Mouse (Mus musculus) heart, postnatal 0 days (tissue): ENCODE results near the gene Iqch. TPM values are rescaled to one million over a fixed set of nuclear protein-coding genes. Genes with fewer than 3 reads are reported as not detected.
A peak's percentile ranks its signal among the peaks of the same experiment; 100 is the strongest.

Experiments
- ATAC-seq: fragments of 200-750 bp; cut with Nextera tagmentation; 2 replicates; pipeline ENCODE4 v1.8.0; 2017; ENCODE audit warnings: low read depth, moderate number of reproducible peaks, moderate library complexity; ENCODE audit not compliant: insufficient read depth
- DNase-seq: peaks from one replicate; pipeline ENCODE4 v3.0.0-alpha.2; 2016; ENCODE audit warnings: low spot score
- H3K27ac ChIP-seq: fragments of 300-500 bp; sonication (generic); 2 replicates; pipeline ENCODE4 v1.5.1; 2014; ENCODE audit warnings: low read depth, mild to moderate bottlenecking
- H3K27me3 ChIP-seq: fragments of 300-500 bp; sonication (generic); 2 replicates; pipeline ENCODE4 v1.6.1; 2014; ENCODE audit warnings: low read length, mixed read lengths; ENCODE audit not compliant: control insufficient read depth, insufficient read depth
- H3K36me3 ChIP-seq: fragments of 300-500 bp; sonication (generic); replicated peaks from 2 replicates; pipeline ENCODE4 v1.6.1; 2014; ENCODE audit warnings: low read length, mixed read lengths; ENCODE audit not compliant: control insufficient read depth, insufficient read depth
- H3K4me1 ChIP-seq: fragments of 300-500 bp; sonication (generic); 2 replicates; pipeline ENCODE4 v1.6.1; 2014; ENCODE audit warnings: antibody characterized with exemption; ENCODE audit not compliant: control insufficient read depth, insufficient read depth
- H3K4me2 ChIP-seq: fragments of 300-500 bp; sonication (generic); 2 replicates; pipeline ENCODE4 v1.6.1; 2014; ENCODE audit warnings: low read depth, mild to moderate bottlenecking, low read length, moderate library complexity
- H3K4me3 ChIP-seq: fragments of 300-500 bp; sonication (generic); 2 replicates; pipeline ENCODE4 v1.5.1; 2014; ENCODE audit warnings: low read depth, low read length
- H3K9ac ChIP-seq: fragments of 300-500 bp; sonication (generic); replicated peaks from 2 replicates; pipeline ENCODE4 v1.6.1; 2014; ENCODE audit warnings: low read depth, low read length, mixed read lengths
- H3K9me3 ChIP-seq: fragments of 300-500 bp; sonication (generic); replicated peaks from 2 replicates; pipeline ENCODE4 v1.6.1; 2016; ENCODE audit warnings: low read length; ENCODE audit not compliant: control insufficient read depth
- CTCF ChIP-seq: IDR thresholded peaks from 2 replicates; pipeline ENCODE4 v1.5.1; 2016; ENCODE audit warnings: antibody characterized with exemption, control low read depth, low read depth
- EP300 ChIP-seq: IDR thresholded peaks from 2 replicates; pipeline ENCODE4 v1.6.1; 2016; ENCODE audit warnings: antibody characterized with exemption, low read depth
- WGBS: fragments of 180-500 bp; shearing (Covaris S2); extraction: QIAGEN DNeasy Blood & Tissue Kit; methylation state at CpG from one replicate; pipeline ENCODE4 v1.1.7; 2014; 5-methylcytosine and 5-hydroxymethylcytosine counted together
- polyA plus RNA-seq: library from polyadenylated mRNA; unstranded; fragments of >200 nt; fragmentation: Nextera tagmentation; extraction: Ambion mirVana; gene quantifications from 2 replicates; pipeline ENCODE4 v1.2.1, GENCODE M21; 2015
- total RNA-seq: library from RNA; depleted of rRNA; stranded (reverse); fragments of >200 nt; gene quantifications from 2 replicates; pipeline ENCODE4 v1.2.3, GENCODE M21; 2014; ENCODE audit warnings: low replicate concordance

Iqch gene
- total and polyA plus RNA-seq, 2 experiments from 2014 or later, result 0.03 TPM; not detected in 1

DNA sequence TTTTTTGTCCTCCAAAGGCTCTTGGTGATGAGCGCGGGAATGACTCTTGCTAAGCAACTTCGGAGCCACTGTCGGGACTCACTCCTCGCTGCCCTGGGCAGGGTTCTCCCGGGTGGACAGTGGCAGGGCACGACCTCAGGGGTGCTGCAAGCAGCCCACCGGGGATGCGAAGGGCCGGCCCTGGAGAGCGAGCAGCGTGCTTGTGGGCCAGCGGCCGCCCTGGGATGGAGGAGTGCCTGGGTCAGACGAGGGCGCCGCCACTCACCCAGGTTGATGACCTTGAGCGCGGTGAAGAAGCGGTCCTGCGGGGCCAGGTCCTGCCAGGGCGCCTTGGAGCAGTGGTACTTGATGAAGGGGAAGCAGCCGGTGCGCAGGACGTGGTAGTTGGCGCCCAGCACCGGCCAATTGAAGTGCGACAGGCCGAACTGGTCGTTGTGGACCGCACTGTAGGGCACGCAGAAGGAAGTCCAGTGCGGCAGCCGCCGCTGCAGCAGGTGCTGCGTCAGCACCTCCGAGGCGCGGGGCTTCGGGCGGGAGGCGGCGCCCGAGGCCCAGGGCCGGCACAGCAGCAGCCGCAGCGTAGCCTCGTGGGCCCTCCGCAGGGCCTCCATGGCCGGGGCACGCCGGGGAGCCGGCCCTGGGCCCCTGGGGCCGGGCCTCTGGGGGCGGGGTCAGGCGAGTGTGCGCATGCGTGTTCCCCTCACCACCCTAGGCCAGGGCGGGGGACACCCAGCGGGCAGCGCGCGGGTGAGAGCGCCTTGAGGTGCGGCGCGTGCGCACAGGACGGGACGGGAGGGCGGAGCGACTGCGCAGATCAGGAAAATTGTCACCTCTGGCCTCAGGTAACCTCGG, 203.5 kb downstream of the Iqch start, which contains the start of gene 2300009A05Rik:
2300009A05Rik (minus strand) TSS at position 636 of the 852 bp plus-strand sequence.
- under 1% methylated on average over 74 of the region's 74 CpGs for WGBS
- Histone ChIP-seq H3K4me2 (peak within 1 kb of the TSS; percentile 98), H3K4me1 (peaks cover 7% of the 10 kb centered on the region; the same call in 1 of the 2 replicates), H3K27ac (peak within 1 kb of the TSS; percentile 98), H3K36me3 (no peaks in the 10 kb centered on the region), H3K9ac (peak within 1 kb of the TSS; percentile 94), H3K4me3 (peak within 1 kb of the TSS; percentile 97), H3K27me3 (no peaks in the 10 kb centered on the region), H3K9me3 (no peaks in the 10 kb centered on the region)
- ATAC-seq, result peak; percentile 99
- DNase-seq, result peak; percentile 92
- TF ChIP-seq CTCF (no peak), EP300 (no peak)

DNA sequence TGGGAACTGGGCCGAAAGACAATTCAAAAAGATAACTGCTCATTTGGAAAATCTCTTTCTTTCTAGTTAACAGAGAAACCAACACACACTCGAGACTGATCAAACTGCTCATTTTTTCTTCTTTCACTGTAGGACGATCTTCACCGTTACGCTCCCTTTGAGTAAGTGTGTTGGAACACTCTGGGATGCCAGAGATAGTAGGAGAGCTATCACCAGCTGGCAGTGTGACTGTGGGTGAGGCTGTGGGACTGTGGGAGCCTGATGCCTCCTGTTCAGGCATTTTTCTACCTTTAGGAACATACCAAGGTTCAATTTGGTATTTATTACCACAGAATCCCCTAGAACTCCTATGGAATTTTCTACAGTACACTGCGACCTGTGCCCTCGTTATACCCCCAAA, 206.7 kb downstream of the Iqch start:
- WGBS, result 56% methylated on average over 7 of the region's 7 CpGs
- TF ChIP-seq EP300, result no peak
- TF ChIP-seq CTCF, result no peak
- Histone ChIP-seq H3K27ac (no peak overlapping the region), H3K4me2 (no peak overlapping the region), H3K36me3 (no peaks in the 10 kb centered on the region), H3K4me3 (no peak overlapping the region), H3K4me1 (peaks cover 7% of the 10 kb centered on the region; the same call in 1 of the 2 replicates), H3K27me3 (no peaks in the 10 kb centered on the region), H3K9ac (no peak overlapping the region), H3K9me3 (no peaks in the 10 kb centered on the region)
- DNase-seq (no peak), ATAC-seq (no peak)

DNA sequence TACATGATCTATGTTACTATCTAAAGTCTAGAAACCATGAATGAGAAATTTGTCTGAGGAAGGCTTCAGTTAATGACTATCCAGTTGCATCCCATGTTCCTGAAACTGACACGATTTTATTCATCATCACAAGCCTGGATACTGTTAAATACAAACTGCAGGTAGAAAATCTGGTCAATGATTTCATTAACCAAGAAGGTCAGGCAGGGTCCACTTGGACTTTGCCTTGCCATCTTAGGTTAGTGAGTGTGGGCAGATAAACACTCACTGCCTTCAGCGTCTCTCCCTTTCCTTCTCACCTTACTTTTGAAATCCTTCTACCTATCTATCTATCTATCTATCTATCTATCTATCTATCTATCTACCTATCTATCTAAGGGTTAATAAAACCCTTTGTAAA, 211.0 kb downstream of the Iqch start:
- no peaks in the 10 kb centered on the region for H3K9me3 ChIP-seq
- no peak overlapping the region for H3K9ac ChIP-seq
- ATAC-seq, result no peak
- no peak overlapping the region for H3K27ac ChIP-seq
- TF ChIP-seq EP300 (no peak), CTCF (no peak)
- H3K27me3 ChIP-seq, result no peaks in the 10 kb centered on the region
- 0 out of 2 replicates have a peak, but pooled peaks cover 3% of the 10 kb centered on the region for H3K4me1 ChIP-seq
- 66% methylated on average over 2 of the region's 2 CpGs for WGBS
- H3K4me3 ChIP-seq, result no peak overlapping the region
- H3K36me3 ChIP-seq, result no peaks in the 10 kb centered on the region
- DNase-seq, result no peak
- no peak overlapping the region for H3K4me2 ChIP-seq

DNA sequence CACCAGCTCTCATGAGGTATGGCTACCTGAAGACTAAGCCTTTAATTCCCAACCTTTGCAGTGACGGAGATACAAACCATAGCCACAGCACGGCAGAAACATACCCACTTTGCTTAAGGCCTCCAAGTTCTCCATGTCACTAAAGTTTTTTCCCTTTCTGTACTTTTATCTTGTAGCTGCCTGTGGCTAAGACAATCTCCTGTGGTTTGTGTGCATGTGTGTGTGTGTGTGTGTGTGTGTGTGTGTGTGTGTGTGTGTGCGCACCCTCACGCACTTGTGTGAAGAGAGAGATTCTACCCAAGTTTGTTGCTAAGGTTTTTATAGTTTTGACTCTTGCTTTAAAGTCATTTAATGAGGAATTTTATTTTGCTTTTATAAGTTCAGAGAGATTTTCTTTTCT, 219.5 kb downstream of the Iqch start:
- ATAC-seq, result no peak
- WGBS, result 89% methylated on average over 4 of the region's 4 CpGs

DNA sequence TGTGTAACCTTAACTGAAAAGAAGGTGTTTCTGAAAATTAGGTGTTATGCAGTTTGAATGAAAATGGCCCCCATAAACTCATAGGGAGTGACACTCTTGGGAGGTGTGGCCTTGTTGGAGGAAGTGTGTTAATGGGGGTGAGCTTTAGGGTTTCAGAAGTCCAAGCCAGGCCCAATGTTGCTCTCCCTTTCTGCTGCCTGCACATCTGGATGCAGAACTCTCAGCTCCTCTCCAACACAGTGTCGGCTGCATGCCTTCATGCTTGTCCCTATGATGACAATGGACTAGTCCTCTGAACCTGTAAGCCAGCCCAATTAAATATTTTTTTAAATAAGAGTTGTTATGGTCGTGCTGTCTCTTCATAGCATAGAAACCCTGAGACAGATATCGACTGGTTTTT, 222.0 kb downstream of the Iqch start:
- no peaks in the 10 kb centered on the region for H3K27me3 ChIP-seq
- 76% methylated on average over 3 of the region's 3 CpGs for WGBS
- H3K4me3 ChIP-seq, result no peak overlapping the region
- H3K4me1 ChIP-seq, result peaks cover 20% of the 10 kb centered on the region
- no peak overlapping the region for H3K9ac ChIP-seq
- H3K36me3 ChIP-seq, result no peaks in the 10 kb centered on the region
- H3K4me2 ChIP-seq, result no peak overlapping the region
- no peaks in the 10 kb centered on the region for H3K9me3 ChIP-seq
- ATAC-seq, result no peak
- no peak for DNase-seq
- H3K27ac ChIP-seq, result no peak overlapping the region
- TF ChIP-seq EP300 (no peak), CTCF (no peak)

More for the DNA sequence above, 219.5 kb downstream of the Iqch start:
- DNase-seq, result no peak
- Histone ChIP-seq H3K4me2 (no peak overlapping the region), H3K4me1 (peaks cover 6% of the 10 kb centered on the region), H3K4me3 (no peak overlapping the region), H3K36me3 (no peaks in the 10 kb centered on the region), H3K27me3 (no peaks in the 10 kb centered on the region), H3K27ac (no peak overlapping the region), H3K9me3 (no peaks in the 10 kb centered on the region), H3K9ac (no peak overlapping the region)
- TF ChIP-seq CTCF, result no peak
- TF ChIP-seq EP300, result no peak
